Mouse (Mus musculus) midbrain, embryonic 11.5 days (tissue): ENCODE data around the gene B3gntl1. TPM values are rescaled to one million over a fixed set of nuclear protein-coding genes. Genes with fewer than 3 reads are reported as not detected.

ENCODE experiments used
- ATAC-seq: fragments of 200-750 bp; cut with Nextera tagmentation; 2 replicates; pipeline ENCODE4 v1.8.0; 2017; ENCODE audit warnings: moderate TSS enrichment, moderate library complexity; ENCODE audit not compliant: low FRiP score
- DNase-seq: peaks from one replicate; pipeline ENCODE4 v3.0.0; 2015; ENCODE audit warnings: low spot score; ENCODE audit errors: missing footprints
- H3K27ac ChIP-seq: fragments of 300-500 bp; sonication (generic); 2 replicates; pipeline ENCODE4 v1.5.1; 2014; ENCODE audit warnings: low read depth, low read length
- H3K27me3 ChIP-seq: fragments of 300-500 bp; sonication (generic); 2 replicates; pipeline ENCODE4 v1.6.1; 2014; ENCODE audit warnings: mild to moderate bottlenecking, low read length, moderate library complexity, mixed read lengths; ENCODE audit not compliant: control insufficient read depth, insufficient read depth
- H3K36me3 ChIP-seq: fragments of 300-500 bp; sonication (generic); 2 replicates; pipeline ENCODE4 v1.6.1; 2014; ENCODE audit warnings: mild to moderate bottlenecking, low read length, moderate library complexity, mixed read lengths; ENCODE audit not compliant: control insufficient read depth, insufficient read depth
- H3K4me1 ChIP-seq: fragments of 300-500 bp; sonication (generic); 2 replicates; pipeline ENCODE4 v1.6.1; 2014; ENCODE audit warnings: low read length; ENCODE audit not compliant: control insufficient read depth, insufficient read depth
- H3K4me2 ChIP-seq: fragments of 300-500 bp; sonication (generic); 2 replicates; pipeline ENCODE4 v1.6.1; 2014; ENCODE audit warnings: mild to moderate bottlenecking, moderate library complexity
- H3K4me3 ChIP-seq: fragments of 300-500 bp; sonication (generic); 2 replicates; pipeline ENCODE4 v1.5.1; 2014; ENCODE audit warnings: low read depth, low read length
- H3K9ac ChIP-seq: fragments of 300-500 bp; sonication (generic); 2 replicates; pipeline ENCODE4 v1.6.1; 2014; ENCODE audit warnings: low read length
- H3K9me3 ChIP-seq: fragments of 300-500 bp; sonication (generic); 2 replicates; pipeline ENCODE4 v1.6.1; 2016; ENCODE audit warnings: low read length; ENCODE audit not compliant: control insufficient read depth
- WGBS: fragments of 180-500 bp; shearing (Covaris S2); extraction: QIAGEN DNeasy Blood & Tissue Kit; methylation state at CpG from one replicate; pipeline ENCODE4 v1.1.7; 2014; 5-methylcytosine and 5-hydroxymethylcytosine counted together
- polyA plus RNA-seq: library from polyadenylated mRNA; unstranded; fragments of >200 nt; fragmentation: Nextera tagmentation; extraction: Ambion mirVana; gene quantifications from 2 replicates; pipeline ENCODE4 v1.2.1, GENCODE M21; 2014

The B3gntl1 gene
- polyA plus RNA-seq, 1 experiment from 2014 or later: 5.6 TPM

DNA sequence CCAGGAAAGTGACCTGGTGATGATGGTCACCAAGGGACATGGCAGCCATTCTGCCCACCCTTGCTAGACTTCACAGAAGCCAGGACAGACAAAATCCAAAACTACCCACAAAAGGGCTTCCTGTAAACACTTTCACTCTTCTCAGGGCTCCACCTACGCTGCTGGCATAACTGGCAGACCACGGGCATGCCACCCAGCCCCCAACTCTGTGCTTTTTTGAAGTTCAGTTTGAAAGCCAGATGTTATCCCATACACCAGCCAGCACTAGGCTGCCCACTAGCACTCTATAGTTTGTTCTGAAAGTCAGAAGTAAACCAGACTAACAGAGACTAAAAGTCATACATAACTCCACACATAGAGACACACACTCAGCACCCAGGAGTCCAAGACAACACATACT, 15.1 kb upstream of the B3gntl1 start:
- H3K4me1 ChIP-seq: peaks cover 2% of the 10 kb centered on the region; the same call in 1 of the 2 replicates
- H3K9ac ChIP-seq: no peak overlapping the region
- H3K36me3 ChIP-seq: no peaks in the 10 kb centered on the region
- ATAC-seq (no peak), DNase-seq (peak; percentile 73)
- H3K27ac ChIP-seq: no peak overlapping the region
- no peak overlapping the region for H3K4me2 ChIP-seq
- H3K9me3 ChIP-seq: no peaks in the 10 kb centered on the region
- 94% methylated on average over 2 of the region's 2 CpGs for WGBS
- no peaks in the 10 kb centered on the region for H3K27me3 ChIP-seq
- no peak overlapping the region for H3K4me3 ChIP-seq

DNA sequence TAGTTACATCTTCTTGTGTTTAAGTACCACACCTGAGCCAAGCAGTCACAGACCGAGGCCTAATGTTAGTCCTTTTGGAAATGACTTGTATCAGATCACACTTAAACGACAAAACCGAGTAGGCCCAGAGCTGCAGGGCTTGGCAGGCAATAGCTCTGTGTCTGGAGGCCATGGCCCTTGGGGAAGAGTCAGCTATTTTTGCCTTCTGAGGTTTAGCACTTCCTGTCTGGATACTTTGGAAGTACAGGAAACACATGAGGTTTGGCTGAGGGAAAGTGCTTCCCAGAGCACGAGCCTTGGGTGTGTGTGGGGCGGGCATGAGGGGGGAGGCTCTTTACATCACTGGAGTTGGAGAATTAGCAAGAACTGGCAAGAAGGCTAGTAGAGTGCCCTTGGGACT, 13.7 kb upstream of the B3gntl1 start:
- no peak overlapping the region for H3K27ac ChIP-seq
- 78% methylated on average over 5 of the region's 5 CpGs for WGBS
- H3K4me2 ChIP-seq: no peak overlapping the region
- H3K9ac ChIP-seq: no peak overlapping the region
- H3K4me3 ChIP-seq: no peak overlapping the region
- no peaks in the 10 kb centered on the region for H3K27me3 ChIP-seq
- DNase-seq (no peak), ATAC-seq (no peak)
- no peaks in the 10 kb centered on the region for H3K9me3 ChIP-seq
- H3K36me3 ChIP-seq: no peaks in the 10 kb centered on the region
- H3K4me1 ChIP-seq: peaks cover 2% of the 10 kb centered on the region; the same call in 1 of the 2 replicates

DNA sequence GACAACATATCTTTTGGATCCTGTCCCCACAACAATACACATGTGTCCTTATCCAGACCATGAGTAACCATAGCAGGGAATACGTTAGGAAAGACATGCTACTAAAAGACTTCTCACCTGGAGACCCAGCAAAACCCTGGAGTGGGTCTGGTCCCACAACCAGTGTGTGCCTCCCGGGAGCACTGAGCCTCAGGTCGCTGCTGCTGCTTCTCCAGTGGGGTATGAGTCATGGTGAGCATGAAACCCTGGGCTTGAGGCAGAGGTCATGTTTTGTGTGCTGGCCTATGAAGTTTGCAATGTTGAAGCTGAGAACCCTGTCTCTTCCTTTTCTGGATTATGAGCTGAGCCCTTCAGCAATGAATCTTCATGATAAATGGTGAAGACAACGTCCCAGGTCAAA, 13.1 kb upstream of the B3gntl1 start:
- Histone ChIP-seq H3K9ac (no peak overlapping the region), H3K4me1 (peaks cover 2% of the 10 kb centered on the region; the same call in 1 of the 2 replicates), H3K27ac (no peak overlapping the region), H3K36me3 (no peaks in the 10 kb centered on the region), H3K27me3 (no peaks in the 10 kb centered on the region), H3K4me3 (no peak overlapping the region), H3K9me3 (no peaks in the 10 kb centered on the region), H3K4me2 (no peak overlapping the region)
- ATAC-seq (no peak), DNase-seq (peak; percentile 14)
- WGBS: 82% methylated on average over 4 of the region's 4 CpGs

DNA sequence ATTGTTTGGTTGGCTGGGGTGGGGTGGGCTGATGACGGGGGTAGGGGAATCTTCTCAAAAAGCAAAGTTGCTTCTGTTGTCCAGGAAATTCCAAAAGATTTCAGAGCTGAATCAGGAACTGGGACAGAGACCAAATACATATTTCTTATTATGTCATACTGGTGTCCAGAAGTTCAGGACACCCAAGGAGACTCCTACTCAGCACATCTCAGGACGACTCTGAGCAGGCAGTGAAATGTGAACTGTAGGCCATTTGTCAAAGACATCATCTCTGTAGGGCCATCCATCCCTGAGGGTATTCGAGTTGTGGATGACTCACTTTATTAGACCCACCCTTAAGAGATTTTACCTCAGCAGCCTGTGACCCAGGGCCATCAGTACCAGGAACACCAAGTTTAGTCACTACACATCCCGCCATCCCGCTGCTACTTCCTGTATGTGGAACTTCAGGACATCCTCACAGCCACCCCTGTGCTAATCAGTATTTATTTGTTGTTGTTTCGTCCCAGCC, 12.6 kb upstream of the B3gntl1 start:
- Histone ChIP-seq H3K4me3 (no peak overlapping the region), H3K4me2 (no peak overlapping the region), H3K27me3 (no peaks in the 10 kb centered on the region), H3K4me1 (peaks cover 2% of the 10 kb centered on the region; the same call in 1 of the 2 replicates), H3K27ac (no peak overlapping the region), H3K9ac (no peak overlapping the region), H3K36me3 (no peaks in the 10 kb centered on the region), H3K9me3 (no peaks in the 10 kb centered on the region)
- no peak for ATAC-seq
- WGBS: 73% methylated on average over 6 of the region's 6 CpGs
- peak; percentile 53 for DNase-seq

DNA sequence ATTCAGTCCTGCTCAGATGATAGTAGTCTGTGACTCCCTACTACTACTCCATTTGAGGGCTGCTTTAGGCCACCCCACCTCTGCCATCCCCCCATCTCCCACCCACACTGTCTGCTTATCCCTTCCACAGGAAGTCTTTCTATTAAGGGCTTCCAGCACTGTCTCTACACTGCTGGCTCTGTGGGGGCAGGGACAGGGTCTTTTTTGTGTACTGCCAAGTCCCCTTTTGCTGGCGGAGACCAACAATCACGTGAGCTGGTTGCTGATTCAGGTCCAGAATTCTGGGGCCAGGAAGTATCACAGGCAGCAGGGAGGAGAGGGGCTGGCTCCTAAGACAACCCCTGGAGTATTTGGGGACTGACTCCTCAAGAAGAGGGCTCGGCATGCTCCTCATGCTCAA, 10.3 kb upstream of the B3gntl1 start:
- 77% methylated on average over 3 of the region's 3 CpGs for WGBS
- H3K27ac ChIP-seq: no peak overlapping the region
- peaks cover 2% of the 10 kb centered on the region; the same call in 1 of the 2 replicates for H3K4me1 ChIP-seq
- no peaks in the 10 kb centered on the region for H3K27me3 ChIP-seq
- no peak overlapping the region for H3K4me2 ChIP-seq
- H3K9me3 ChIP-seq: no peaks in the 10 kb centered on the region
- no peak overlapping the region for H3K4me3 ChIP-seq
- DNase-seq (peak; percentile 39), ATAC-seq (no peak)
- no peaks in the 10 kb centered on the region for H3K36me3 ChIP-seq
- no peak overlapping the region for H3K9ac ChIP-seq

DNA sequence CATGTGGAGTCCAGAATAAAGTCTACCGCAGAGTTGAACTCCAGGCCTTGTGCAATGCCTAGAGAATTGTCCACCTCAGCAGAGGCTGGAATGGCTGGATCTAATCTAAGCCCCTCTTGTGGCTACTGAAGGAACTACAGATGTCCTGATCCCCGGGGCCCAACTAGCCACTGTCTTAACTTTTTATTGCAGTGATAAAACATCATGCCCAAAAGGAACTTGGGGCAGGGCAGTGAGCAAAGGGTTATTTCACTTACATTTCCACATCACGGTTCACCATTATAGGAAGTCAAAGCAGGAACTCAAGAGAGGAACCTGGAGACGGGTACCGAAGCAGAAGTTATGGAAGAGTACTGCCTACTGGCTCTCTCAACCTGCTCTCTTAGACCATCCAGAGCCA, 7.8 kb upstream of the B3gntl1 start:
- H3K36me3 ChIP-seq: no peaks in the 10 kb centered on the region
- WGBS: 78% methylated on average over 5 of the region's 5 CpGs
- peaks cover 2% of the 10 kb centered on the region; the same call in 1 of the 2 replicates for H3K4me1 ChIP-seq
- H3K27ac ChIP-seq: no peak overlapping the region
- no peaks in the 10 kb centered on the region for H3K9me3 ChIP-seq
- H3K27me3 ChIP-seq: no peaks in the 10 kb centered on the region
- H3K4me2 ChIP-seq: no peak overlapping the region
- H3K9ac ChIP-seq: no peak overlapping the region
- ATAC-seq (no peak), DNase-seq (peak; percentile 85)
- H3K4me3 ChIP-seq: no peak overlapping the region

DNA sequence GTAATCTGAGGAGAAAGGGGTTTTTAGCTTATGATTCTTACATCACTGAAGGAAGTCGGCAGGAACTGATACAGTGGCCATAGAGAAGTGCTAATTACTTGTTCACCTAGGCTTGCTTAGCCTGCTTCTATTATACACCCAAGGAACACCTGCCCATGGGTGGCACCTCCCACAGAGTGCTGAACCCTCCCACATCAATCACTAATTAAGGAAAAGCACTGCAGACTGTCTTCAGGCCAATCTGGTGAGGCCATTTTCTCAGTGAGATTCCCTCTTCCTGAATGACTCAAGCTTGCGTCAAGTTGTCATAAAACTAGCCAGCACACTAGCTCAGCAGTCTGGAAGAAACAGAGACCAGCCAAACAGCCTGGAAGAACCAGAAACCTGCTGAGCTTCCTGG, 6.6 kb upstream of the B3gntl1 start:
- no peaks in the 10 kb centered on the region for H3K9me3 ChIP-seq
- WGBS: 85% methylated on average over 2 of the region's 2 CpGs
- peaks cover 2% of the 10 kb centered on the region; the same call in 1 of the 2 replicates for H3K4me1 ChIP-seq
- no peak overlapping the region for H3K27ac ChIP-seq
- no peak overlapping the region for H3K4me2 ChIP-seq
- H3K36me3 ChIP-seq: no peaks in the 10 kb centered on the region
- DNase-seq (peak; percentile 6), ATAC-seq (no peak)
- H3K4me3 ChIP-seq: no peak overlapping the region
- no peak overlapping the region for H3K9ac ChIP-seq
- H3K27me3 ChIP-seq: no peaks in the 10 kb centered on the region

DNA sequence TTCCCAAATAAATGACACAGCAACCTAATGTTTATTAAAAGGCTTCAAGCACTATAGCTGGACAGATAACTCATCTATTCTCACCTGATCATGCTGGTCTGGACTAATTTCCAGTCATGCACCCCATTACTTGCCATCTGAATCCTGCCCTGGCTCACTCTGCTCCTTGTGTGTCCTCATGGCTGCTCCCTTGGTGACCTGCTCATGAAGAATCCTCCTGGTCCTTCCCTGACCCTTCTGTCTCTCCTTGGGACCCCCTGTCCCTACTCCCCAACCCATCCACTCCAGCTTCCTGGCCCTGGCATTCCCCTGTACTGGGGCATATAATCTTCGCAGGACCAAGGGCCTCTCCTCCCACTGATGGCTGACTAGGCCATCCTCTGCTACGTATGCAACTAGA, 3.9 kb upstream of the B3gntl1 start:
- Histone ChIP-seq H3K27ac (no peak overlapping the region), H3K27me3 (no peaks in the 10 kb centered on the region), H3K9me3 (no peaks in the 10 kb centered on the region), H3K4me1 (peaks cover 7% of the 10 kb centered on the region), H3K4me2 (no peak overlapping the region), H3K9ac (no peak overlapping the region), H3K4me3 (no peak overlapping the region), H3K36me3 (no peaks in the 10 kb centered on the region)
- ATAC-seq: no peak
- DNase-seq: no peak
- WGBS: 100% methylated on average over 2 of the region's 2 CpGs

DNA sequence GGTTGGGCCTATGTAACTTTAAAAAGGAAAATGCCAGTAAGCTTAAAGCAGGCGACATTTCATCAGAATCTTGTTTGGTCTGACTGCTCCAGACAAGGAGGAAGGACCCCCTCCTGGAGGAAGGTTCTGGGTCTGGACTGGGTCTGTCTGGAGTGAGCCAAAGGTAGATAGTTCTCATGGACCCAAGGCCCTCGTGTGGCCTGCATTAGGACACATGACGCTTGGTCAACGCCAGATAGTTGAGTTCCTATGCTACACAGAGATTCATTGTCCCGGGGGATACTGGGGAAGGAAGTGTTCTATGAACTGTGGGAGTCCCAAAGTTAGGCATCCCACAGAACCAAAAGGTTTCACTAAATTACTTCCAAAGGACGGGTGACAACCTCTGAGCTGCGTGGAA, 676 bp upstream of the B3gntl1 start:
- peak overlapping the region; percentile 60 for H3K4me3 ChIP-seq
- no peaks in the 10 kb centered on the region for H3K36me3 ChIP-seq
- no peaks in the 10 kb centered on the region for H3K27me3 ChIP-seq
- H3K9ac ChIP-seq: peak overlapping the region; percentile 70
- H3K4me2 ChIP-seq: peak overlapping the region; percentile 75
- no peaks in the 10 kb centered on the region for H3K9me3 ChIP-seq
- H3K4me1 ChIP-seq: peaks cover 7% of the 10 kb centered on the region
- peak; percentile 25 for ATAC-seq
- WGBS: 78% methylated on average over 7 of the region's 7 CpGs
- H3K27ac ChIP-seq: peak overlapping the region; percentile 22; the same call in 1 of the 2 replicates
- no peak for DNase-seq
